Mouse (Mus musculus): ENCODE measurements at regions not wholly inside any gene's neighbourhood (a gene's known extent, or its start where the extent isn't known, plus 50 kb on each side); places are given as distances from the start of the nearest gene placed in this dataset.
"Not testable (repeated sequence)": the region's sequence is repeated elsewhere in the genome, so short reads cannot be mapped to it uniquely, and the experiment has no call there.

- intact Hi-C loops (cut with DNase I): no loop called here
- TF ChIP-seq CTCF (IDR thresholded peaks at IDR 0.05): no peak
- no peak for DNase-seq
Observed at GRCm38 (mm10) chr12:27928366-27928963, 586.1 kb upstream of the Sox11 start.

GRCm38 (mm10) chr12:27926730-27927129 is 584.4 kb upstream of the Sox11 start:
- no peak for TF ChIP-seq CTCF (IDR thresholded peaks at IDR 0.05)
- intact Hi-C loops (cut with DNase I): no loop called here
- no peak for DNase-seq
- Histone ChIP-seq H3K4me3 (no peak overlapping the region), H3K27ac (no peak overlapping the region)

More at GRCm38 (mm10) chr12:27928366-27928963, 586.1 kb upstream of the Sox11 start:
- Histone ChIP-seq H3K4me3 (no peak overlapping the region), H3K27ac (no peak overlapping the region)

GRCm38 (mm10) chr12:27920607-27921006 is 578.2 kb upstream of the Sox11 start:
- Histone ChIP-seq H3K4me3 (no peak overlapping the region), H3K27ac (no peak overlapping the region)
- DNase-seq: no peak
- intact Hi-C loops (cut with DNase I): no loop called here
- TF ChIP-seq CTCF (IDR thresholded peaks at IDR 0.05): no peak

GRCm38 (mm10) chr12:27916401-27916920 is 574.1 kb upstream of the Sox11 start:
- H3K27ac ChIP-seq: no peak overlapping the region
- DNase-seq: no peak
- H3K4me3 ChIP-seq: no peak overlapping the region
- no peak for TF ChIP-seq CTCF (IDR thresholded peaks at IDR 0.05)
- intact Hi-C loops (cut with DNase I): no loop called here

- intact Hi-C loops (cut with DNase I): no loop called here
- no peak for DNase-seq
- Histone ChIP-seq H3K4me3 (no peak overlapping the region), H3K27ac (no peak overlapping the region)
- no peak for TF ChIP-seq CTCF (IDR thresholded peaks at IDR 0.05)
Observed at GRCm38 (mm10) chr12:27909417-27910100, 567.2 kb upstream of the Sox11 start.

GRCm38 (mm10) chr12:27896682-27897081 is 554.3 kb upstream of the Sox11 start:
- DNase-seq; H3K4me3 ChIP-seq; intact Hi-C loops (cut with DNase I); H3K27ac ChIP-seq: not testable (repeated sequence)

- DNase-seq: no peak
- TF ChIP-seq CTCF (IDR thresholded peaks at IDR 0.05): no peak
- intact Hi-C loops (cut with DNase I): no loop called here
- no peak overlapping the region for H3K4me3 ChIP-seq
- no peak overlapping the region for H3K27ac ChIP-seq
Observed at GRCm38 (mm10) chr12:27881720-27882119, 539.3 kb upstream of the Sox11 start.

GRCm38 (mm10) chr12:27866421-27866820 is 524.0 kb upstream of the Sox11 start:
- Histone ChIP-seq H3K27ac (no peak overlapping the region), H3K4me3 (no peak overlapping the region)
- intact Hi-C loops (cut with DNase I): no loop called here
- no peak for DNase-seq
- no peak for TF ChIP-seq CTCF (IDR thresholded peaks at IDR 0.05)

GRCm38 (mm10) chr12:27849537-27849936 is 507.2 kb upstream of the Sox11 start:
- H3K4me3 ChIP-seq: no peak overlapping the region
- DNase-seq: peak; percentile 18
- intact Hi-C loops (cut with DNase I): no loop called here
- TF ChIP-seq CTCF (IDR thresholded peaks at IDR 0.05): no peak; the same call in 1 of the 2 replicates
- H3K27ac ChIP-seq: no peak overlapping the region

- DNase-seq: no peak
- no peak overlapping the region for H3K4me3 ChIP-seq
- intact Hi-C loops (cut with DNase I): no loop called here
- no peak for TF ChIP-seq CTCF (IDR thresholded peaks at IDR 0.05)
- H3K27ac ChIP-seq: no peak overlapping the region
Observed at GRCm38 (mm10) chr12:27849099-27849498, 506.7 kb upstream of the Sox11 start.

- intact Hi-C loops (cut with DNase I): no loop called here
- no peak overlapping the region for H3K27ac ChIP-seq
- H3K4me3 ChIP-seq: no peak overlapping the region
- no peak for TF ChIP-seq CTCF (IDR thresholded peaks at IDR 0.05)
- no peak for DNase-seq
Observed at GRCm38 (mm10) chr12:27848141-27848540, 505.8 kb upstream of the Sox11 start.

GRCm38 (mm10) chr12:27847397-27847796 is 505.0 kb upstream of the Sox11 start:
- intact Hi-C loops (cut with DNase I): no loop called here
- no peak overlapping the region for H3K4me3 ChIP-seq

GRCm38 (mm10) chr12:27844958-27845357 is 502.6 kb upstream of the Sox11 start:
- DNase-seq: no peak
- no peak for TF ChIP-seq CTCF (IDR thresholded peaks at IDR 0.05)
- intact Hi-C loops (cut with DNase I): no loop called here
- no peak overlapping the region for H3K4me3 ChIP-seq
- H3K27ac ChIP-seq: no peak overlapping the region

More at GRCm38 (mm10) chr12:27847397-27847796, 505.0 kb upstream of the Sox11 start:
- TF ChIP-seq CTCF (IDR thresholded peaks at IDR 0.05): no peak
- no peak overlapping the region for H3K27ac ChIP-seq
- no peak for DNase-seq

- no peak for TF ChIP-seq CTCF (IDR thresholded peaks at IDR 0.05)
- DNase-seq: no peak
- Histone ChIP-seq H3K27ac (no peak overlapping the region), H3K4me3 (no peak overlapping the region)
- intact Hi-C loops (cut with DNase I): no loop called here
Observed at GRCm38 (mm10) chr12:27838955-27839354, 496.6 kb upstream of the Sox11 start.

Data from gastrocnemius, adult 2 months (tissue).